Mouse (Mus musculus): ENCODE results near the gene Kat2b.
"Not testable (repeated sequence)": the region's sequence is repeated elsewhere in the genome, so short reads cannot be mapped to it uniquely, and the experiment has no call there.

- TF ChIP-seq EP300, CTCF (IDR thresholded peaks at IDR 0.05): not testable (repeated sequence)
Observed at GRCm38 (mm10) chr17:53570932-53571331, 4.3 kb downstream of the Kat2b start.

Data from lung, postnatal 0 days (tissue).